Mouse (Mus musculus) lung, postnatal 0 days (tissue): ENCODE results near the gene Ubb.

Experiments
- CTCF ChIP-seq: IDR thresholded peaks from 2 replicates; pipeline ENCODE4 v1.5.1; 2016; ENCODE audit warnings: antibody characterized with exemption, mild to moderate bottlenecking
- EP300 ChIP-seq: IDR thresholded peaks from 2 replicates; pipeline ENCODE4 v1.6.1; 2016; ENCODE audit warnings: antibody characterized with exemption, mild to moderate bottlenecking, control low read depth

DNA sequence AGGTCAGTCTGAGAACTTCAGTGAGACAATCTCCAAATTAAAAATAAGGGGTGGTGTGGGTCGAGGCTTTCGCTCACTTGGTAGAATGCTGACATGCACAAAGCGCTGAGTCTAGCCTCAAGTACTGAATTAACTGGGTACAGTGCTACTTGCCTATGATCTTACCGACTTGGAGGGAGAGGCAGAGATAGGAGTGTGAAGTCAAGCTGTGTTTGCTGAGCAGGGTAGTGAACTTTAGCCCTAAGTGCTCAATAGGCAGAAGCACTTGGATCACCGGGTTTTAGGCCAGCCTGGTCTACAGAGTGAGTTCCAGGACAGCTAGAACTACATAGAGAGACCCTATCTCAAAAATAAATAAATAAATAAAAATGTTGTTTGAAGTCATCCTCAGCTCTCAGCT lies 6.2 kb downstream of the Ubb start:
- no peak for TF ChIP-seq CTCF
- TF ChIP-seq EP300: no peak
